Mouse (Mus musculus): ENCODE data around the gene Pdxp.

- TF ChIP-seq CTCF (IDR thresholded peaks at IDR 0.05; ENCODE audit: insufficient read depth, low read depth, low read length): no peak
- TF ChIP-seq POLR2A (IDR thresholded peaks at IDR 0.05; ENCODE audit: insufficient read depth, low read depth, low read length): no peak
These were observed 4.7 kb upstream of the Pdxp start for GRCm38 (mm10) chr15:78908982-78909381.
